Mouse (Mus musculus) layer of hippocampus, postnatal 14 days (tissue): ENCODE results near the gene Mycbp. TPM values are rescaled to one million over a fixed set of nuclear protein-coding genes. Genes with fewer than 3 reads are reported as not detected.
"Not testable (repeated sequence)": the region's sequence is repeated elsewhere in the genome, so short reads cannot be mapped to it uniquely, and the experiment has no call there.

Source experiments
- DNase-seq, 2 experiments: peaks; one replicate each; pipeline ENCODE4 v3.0.0; 2021 to 2022; ENCODE audit warnings: low spot score in 2 of 2, mixed read lengths in 1 of 2
- total RNA-seq, 2 experiments: library from RNA; stranded (reverse); gene quantifications; 2 replicates each; pipeline ENCODE4 v1.2.3; 2021

Mycbp gene
- total RNA-seq, 2 experiments from 2014 or later = 11.8 to 12.6 TPM

GRCm38 (mm10) chr4:123939838-123940237, 35.2 kb downstream of the Mycbp start:
- DNase-seq = peak; percentile 74 to 79

GRCm38 (mm10) chr4:123940878-123941277, 36.2 kb downstream of the Mycbp start:
- not testable (repeated sequence) for DNase-seq

- DNase-seq = no peak
Observed at GRCm38 (mm10) chr4:123946701-123947100, 42.1 kb downstream of the Mycbp start.

GRCm38 (mm10) chr4:123947149-123947548, 42.5 kb downstream of the Mycbp start:
- DNase-seq = no peak

GRCm38 (mm10) chr4:123948901-123949300, 44.3 kb downstream of the Mycbp start:
- no peak for DNase-seq

- DNase-seq = no peak
Observed at GRCm38 (mm10) chr4:123949649-123950048, 45.0 kb downstream of the Mycbp start.

- no peak for DNase-seq
Observed at GRCm38 (mm10) chr4:123952059-123952458, 47.4 kb downstream of the Mycbp start.

GRCm38 (mm10) chr4:123956703-123957491, 52.3 kb downstream of the Mycbp start:
- peak; percentile 70 to 71 for DNase-seq

GRCm38 (mm10) chr4:123957492-123957808, 52.8 kb downstream of the Mycbp start:
- no peak for DNase-seq

GRCm38 (mm10) chr4:123957891-123958290, 53.3 kb downstream of the Mycbp start:
- DNase-seq = no peak

GRCm38 (mm10) chr4:123960955-123961354, 56.3 kb downstream of the Mycbp start:
- no peak for DNase-seq

Other genes starting within 250 kb of the Mycbp start
- gene Macf1, start 220.5 kb upstream of the Mycbp start, total RNA-seq = 100 to 1,000 TPM; 226 to 248 TPM
- gene Ndufs5, start 186.6 kb upstream of the Mycbp start, total RNA-seq = 100 to 1,000 TPM; 178 to 208 TPM
- gene Akirin1, start 154.5 kb upstream of the Mycbp start, total RNA-seq = 10 to 100 TPM; 58.8 to 62.2 TPM
- gene Rhbdl2, start 117.0 kb upstream of the Mycbp start, total RNA-seq = 1 to 10 TPM; 1.7 TPM
- not detected for gene 4933427I04Rik, start 45.2 kb upstream of the Mycbp start, total RNA-seq
- gene Rragc, start 12.6 kb downstream of the Mycbp start, total RNA-seq = 10 to 100 TPM; 51.5 TPM
- gene 4930535I16Rik, start 13.2 kb downstream of the Mycbp start, total RNA-seq = not detected